Mouse (Mus musculus): ENCODE data around the gene Klk4.

- TF ChIP-seq CTCF (IDR thresholded peaks at IDR 0.05; ENCODE audit: borderline replicate concordance, insufficient read depth, low read depth, low read length) (no peak), POLR2A (IDR thresholded peaks at IDR 0.05; ENCODE audit: borderline replicate concordance, insufficient read depth, low read length) (no peak)
Measured at GRCm38 (mm10) chr7:43854642-43855380, 26.1 kb upstream of the Klk4 start.

All from cerebellum, adult 2 months (tissue).